10 mouse cellular contexts compared by ENCODE assay signal in the genomic region with DNA sequence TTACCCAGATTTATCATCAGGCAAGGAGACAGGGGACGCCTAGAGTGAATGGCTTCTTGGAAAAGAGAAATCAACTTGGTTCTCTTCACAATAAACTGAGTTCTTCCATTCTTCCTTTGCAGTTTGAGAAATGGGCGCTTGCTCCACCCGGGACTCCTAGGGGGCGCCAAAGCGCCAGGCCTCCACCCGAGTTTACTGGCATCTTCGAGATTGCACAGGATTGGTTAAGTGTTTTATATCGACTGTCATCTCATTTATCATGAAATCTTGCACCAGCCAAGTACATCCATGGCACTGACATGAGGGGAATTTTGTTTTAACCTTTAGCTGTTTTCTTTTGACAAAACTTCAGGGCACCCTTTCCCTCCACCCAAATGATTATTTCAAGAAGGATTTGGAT. TPM values are rescaled to one million over a fixed set of nuclear protein-coding genes. Genes with fewer than 3 reads are reported as not detected.
A peak's percentile ranks its signal among the peaks of the same experiment; 100 is the strongest.
DNase-seq lines count a peak whose midpoint lies in the region; ATAC-seq and TF ChIP-seq lines count a peak whose summit lies in the region.
"Had no signal": no experiment of that assay in that cellular context is flagged by ENCODE, and none has a peak within 500 bp of the region (broad histone marks: within the 10 kb centered on the region; RNA-seq: fewer than 3 reads in every experiment).

No protein-coding gene starts in this region.

- H3K79me2 ChIP-seq in heart, adult 2 months (replicated peaks; ENCODE audit: control insufficient read depth, insufficient read depth, low read length) = no peaks in the 10 kb centered on the region

- no peaks in the 10 kb centered on the region for H3K36me3 ChIP-seq in heart, adult 2 months (ENCODE audit: control insufficient read depth, insufficient read depth, low read length)

- 0 out of 2 replicates have a peak, but pooled peaks cover 1% of the 10 kb centered on the region for H3K27me3 ChIP-seq in heart, adult 2 months (ENCODE audit: control insufficient read depth, insufficient read depth, low read length)

- peak; percentile 91 for TF ChIP-seq CTCF in heart, adult 2 months (IDR thresholded peaks at IDR 0.05)

- DNase-seq in heart, adult 2 months = peak; percentile 46 to 75
- no peak for DNase-seq in heart, adult 11 months
- DNase-seq in 416B (ENCODE audit: low read depth) = peak; percentile 23
- DNase-seq in adrenal gland, adult 8-10 months = peak; percentile 28
- DNase-seq in gastrocnemius, postnatal 10 days = peak; percentile 83
- peak; percentile 73 to 74 for DNase-seq in left cerebral cortex, adult 18-20 months (ENCODE audit: low spot score in 2 of 2)
- DNase-seq in retina, embryonic 14.5 days (ENCODE audit: low spot score) = peak; percentile 72

- ATAC-seq in CD4-positive, CD25-positive, alpha-beta regulatory T cell, adult 4 months = no peak

- no peak overlapping the region for H3K9ac ChIP-seq in heart, adult 2 months (ENCODE audit: low read depth, low read length)

- H3K27ac ChIP-seq in heart, adult 2 months = no peak overlapping the region

- TF ChIP-seq EP300 in heart, adult 2 months (IDR thresholded peaks at IDR 0.05; ENCODE audit: insufficient read depth, low read depth, low read length) = no peak

- no peaks in the 10 kb centered on the region for H3K4me1 ChIP-seq in heart, adult 2 months (ENCODE audit: control insufficient read depth, insufficient read depth, low read length)

- no peak for TF ChIP-seq POLR2A in heart, adult 2 months (IDR thresholded peaks at IDR 0.05; ENCODE audit: insufficient read depth, low read depth, low read length)

- WGBS in heart, adult 2 months = 13% methylated on average over 8 of the region's 8 CpGs

- no peak overlapping the region for H3K4me3 ChIP-seq in heart, adult 2 months

- intact Hi-C loops in heart, adult 2 months (cut with DNase I) = loop anchor here (1.0 to 10.0 kb wide), 6 partner anchors 121 to 919 kb away; no protein-coding TSS in a partner anchor

RNA-seq across cellular contexts. Expression of gene Igfbp3, which starts 2.0 kb away (rescaled TPM):
- total RNA-seq in heart, adult 2 months (2021) = 10 to 100 TPM; 32.2 to 40.4 TPM
- polyA plus RNA-seq in heart, adult 2 months (2012; rRNA removed) = 20.8 and 31.0 TPM in 2 replicates
- total RNA-seq in adrenal gland, adult 8-10 months (2022) = 10 to 100 TPM; 46.2 to 81.3 (median 69.4) TPM
- total RNA-seq in gastrocnemius, postnatal 10 days (2021) = 10 to 100 TPM; 76.9 to 82.2 TPM
- total RNA-seq in left cerebral cortex, adult 18-20 months (2021) = 1 to 10 TPM; 5.8 to 7.4 TPM
- not detected for polyA plus RNA-seq in CD4-positive, CD25-positive, alpha-beta regulatory T cell, adult 4 months (2017; shearing (Covaris generic))

RNA-seq across cellular contexts. Expression of gene Igfbp1, which starts 18.1 kb away (rescaled TPM):
- total RNA-seq in heart, adult 2 months (2021) = not detected
- polyA plus RNA-seq in heart, adult 2 months (2012; rRNA removed) = not detected in 2 replicates
- total RNA-seq in adrenal gland, adult 8-10 months (2022) = not detected
- under 1 TPM in 1 of 2 experiments, not detected in 1; 0.68 TPM for total RNA-seq in gastrocnemius, postnatal 10 days (2021)
- not detected for total RNA-seq in left cerebral cortex, adult 18-20 months (2021)
- polyA plus RNA-seq in CD4-positive, CD25-positive, alpha-beta regulatory T cell, adult 4 months (2017; shearing (Covaris generic)) = not detected
- total RNA-seq: left cerebral cortex, adult 8-10 months had no signal

RNA-seq across cellular contexts. Expression of gene Gm11985, which starts 27.3 kb away (rescaled TPM):
- total RNA-seq in heart, adult 2 months (2021) = not detected
- not detected in 2 replicates for polyA plus RNA-seq in heart, adult 2 months (2012; rRNA removed)
- not detected for total RNA-seq in adrenal gland, adult 8-10 months (2022)
- total RNA-seq in gastrocnemius, postnatal 10 days (2021) = not detected
- not detected for total RNA-seq in left cerebral cortex, adult 18-20 months (2021)
- polyA plus RNA-seq in CD4-positive, CD25-positive, alpha-beta regulatory T cell, adult 4 months (2017; shearing (Covaris generic)) = not detected
- total RNA-seq: adrenal gland, postnatal 4 days; left cerebral cortex, adult 8-10 months had no signal
